ENCODE assay signal across 8 mouse cellular contexts in the genomic region with DNA sequence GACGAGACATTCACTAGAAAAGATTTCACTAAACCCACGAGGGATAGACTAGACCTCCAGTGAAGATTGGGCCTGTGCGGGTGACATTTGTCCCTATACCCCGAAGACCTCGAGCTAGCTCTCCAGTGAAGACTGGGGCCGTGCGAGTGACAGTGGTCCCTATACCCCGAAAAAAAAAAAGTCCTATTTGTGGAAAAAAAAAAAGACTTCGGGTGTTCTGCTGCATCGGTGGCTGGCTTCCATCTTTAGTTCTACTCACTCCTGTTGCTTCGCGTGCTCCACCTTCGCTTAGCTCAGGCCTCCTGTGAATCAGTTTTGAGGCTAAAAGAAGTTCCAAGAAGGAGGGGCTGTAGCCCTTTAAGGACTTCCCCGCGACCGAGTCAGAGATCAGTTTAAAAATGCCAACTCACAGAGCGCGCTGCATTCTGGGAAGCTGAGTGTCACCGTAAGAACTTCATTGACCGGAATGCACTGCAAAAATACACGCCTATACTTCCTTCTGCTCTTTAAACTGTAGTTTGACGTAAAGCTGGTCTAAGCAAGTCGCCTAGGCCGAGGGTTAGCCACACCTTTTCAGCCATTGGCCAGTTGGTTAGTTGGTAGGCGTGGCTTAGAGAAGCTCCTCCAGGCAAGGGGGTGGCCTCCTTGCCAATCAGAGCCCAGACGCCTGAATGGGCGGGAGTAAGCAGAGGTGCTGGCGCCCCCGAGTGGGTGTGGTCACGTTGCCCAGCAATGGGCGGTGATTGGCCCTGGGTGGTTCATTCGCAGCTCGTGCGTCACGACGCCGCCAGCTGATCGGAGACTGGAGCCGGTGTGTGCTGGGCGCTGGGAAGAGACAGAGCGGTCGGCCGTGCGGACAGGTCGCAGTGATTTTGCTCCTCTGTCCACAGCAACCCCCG. TPM values are rescaled to one million over a fixed set of nuclear protein-coding genes. Genes with fewer than 3 reads are reported as not detected.
A peak's percentile ranks its signal among the peaks of the same experiment; 100 is the strongest.
DNase-seq lines count a peak whose midpoint lies in the region; ATAC-seq and TF ChIP-seq lines count a peak whose summit lies in the region.

Gene Tlcd2 (plus strand): TSS at position 872 of the 899 bp plus-strand sequence.

- H3K27me3 ChIP-seq in megakaryocyte, embryonic 14.5 days (replicated peaks): no peaks in the 10 kb centered on the region

- peaks cover 7% of the 10 kb centered on the region; the same call in 1 of the 2 replicates for H3K9me3 ChIP-seq in megakaryocyte, embryonic 14.5 days

- peaks cover 6% of the 10 kb centered on the region for H3K4me1 ChIP-seq in cortical plate, adult 2 months (ENCODE audit: control insufficient read depth, insufficient read depth, low read length)
- H3K4me1 ChIP-seq in megakaryocyte, embryonic 14.5 days: peaks cover 79% of the 10 kb centered on the region

- peak; percentile 84 for ATAC-seq in activated CD4-positive, CD25-positive, alpha-beta regulatory T cell, adult 4 months

- no peak for TF ChIP-seq CTCF in cortical plate, adult 2 months (IDR thresholded peaks at IDR 0.05; ENCODE audit: extremely low read depth, insufficient read depth, low read length)

- H3K36me3 ChIP-seq in megakaryocyte, embryonic 14.5 days (replicated peaks; ENCODE audit: low read length): peaks cover 32% of the 10 kb centered on the region

- peak within 1 kb of the TSS; percentile 79 for H3K4me3 ChIP-seq in cortical plate, adult 2 months (ENCODE audit: insufficient read depth, low read length)
- H3K4me3 ChIP-seq in megakaryocyte, embryonic 14.5 days (replicated peaks): peak within 1 kb of the TSS; percentile 99

- H3K27ac ChIP-seq in cortical plate, adult 2 months (ENCODE audit: insufficient read depth, low read length): peak within 1 kb of the TSS; percentile 69

- peak; percentile 99 to 100 for DNase-seq in gastrocnemius, adult 8-10 months (ENCODE audit: low spot score in 2 of 2)
- peak; percentile 99 for DNase-seq in hindlimb bud, embryonic 11.5 days (ENCODE audit: extremely low spot score, low read depth, low spot score)
- peak; percentile 91 to 100 for DNase-seq in left cerebral cortex, adult 8-10 months (ENCODE audit: low spot score in 2 of 2)
- DNase-seq in right cerebral cortex, postnatal 10 days (ENCODE audit: low spot score in 2 of 2): peak; percentile 100
- peak; percentile 96 for DNase-seq in urinary bladder, postnatal 25 days (ENCODE audit: low spot score)

- peak; percentile 98 for TF ChIP-seq POLR2A in cortical plate, adult 2 months (IDR thresholded peaks at IDR 0.05; ENCODE audit: extremely low read depth, insufficient read depth, low read length)

RNA-seq across cellular contexts. Expression of gene Tlcd2, which starts in this region (rescaled TPM):
- 10 to 100 TPM in 1 of 2 experiments, 1 to 10 TPM in 1; 5.6 to 16.0 TPM for polyA plus RNA-seq in activated CD4-positive, CD25-positive, alpha-beta regulatory T cell, adult 4 months (2017; shearing (Covaris generic))
- polyA plus RNA-seq in cortical plate, adult 2 months (2012; rRNA removed): 0.89 and 1.3 TPM in 2 replicates
- total RNA-seq in gastrocnemius, adult 8-10 months (2022): 1 to 10 TPM; 1.9 to 2.9 (median 2.4) TPM
- under 1 TPM; 0.62 to 0.99 (median 0.82) TPM for total RNA-seq in left cerebral cortex, adult 8-10 months (2022)
- 1.7 TPM in 1 of 2 replicates, not detected in the other for polyA plus RNA-seq in megakaryocyte, embryonic 14.5 days (2012; ENCODE audit: insufficient read depth, low replicate concordance)

Comparison
In these comparisons a context has a peak if more than half of its experiments do, and no peak if none do; other contexts are left out.
1. Peak in every context shown above with its lines: DNase-seq, ATAC-seq, H3K4me3 ChIP-seq and H3K27ac ChIP-seq.
2. Peak in DNase-seq in left cerebral cortex, adult 8-10 months; RNA of the gene not detected or under 1 TPM.